Mouse (Mus musculus) kidney, postnatal 25 days (tissue): ENCODE measurements around the gene Trmt10c.
A peak's percentile ranks its signal among the peaks of the same experiment; 100 is the strongest.

Source experiments
- DNase-seq, 2 experiments: peaks; one replicate each; pipeline ENCODE4 v3.0.0; 2021; ENCODE audit warnings: mixed read lengths in 2 of 2

Trmt10c gene

GRCm38 (mm10) chr16:56038090-56038489 is 471 bp upstream of the Trmt10c start:
- no peak for DNase-seq

DNA sequence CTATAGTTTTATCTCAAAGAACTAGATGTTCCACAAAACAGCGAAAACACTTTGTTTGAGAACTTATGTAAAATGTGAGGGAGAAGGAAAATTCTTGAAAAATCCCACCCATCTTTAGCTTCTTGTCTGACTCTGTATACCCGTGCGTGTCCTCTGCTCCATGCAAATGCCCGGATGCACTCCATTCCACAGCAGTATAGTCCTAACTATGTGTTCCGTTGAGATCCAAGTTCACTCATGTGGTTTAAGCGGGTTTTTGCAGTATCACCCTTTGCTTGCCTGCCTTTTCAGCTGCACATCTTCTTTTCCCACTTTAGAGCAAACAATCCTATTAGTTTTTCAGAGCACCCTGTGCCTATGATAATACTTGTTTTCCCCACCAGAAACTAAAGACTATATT is 1.1 kb downstream of the Trmt10c start:
- DNase-seq = no peak

DNA sequence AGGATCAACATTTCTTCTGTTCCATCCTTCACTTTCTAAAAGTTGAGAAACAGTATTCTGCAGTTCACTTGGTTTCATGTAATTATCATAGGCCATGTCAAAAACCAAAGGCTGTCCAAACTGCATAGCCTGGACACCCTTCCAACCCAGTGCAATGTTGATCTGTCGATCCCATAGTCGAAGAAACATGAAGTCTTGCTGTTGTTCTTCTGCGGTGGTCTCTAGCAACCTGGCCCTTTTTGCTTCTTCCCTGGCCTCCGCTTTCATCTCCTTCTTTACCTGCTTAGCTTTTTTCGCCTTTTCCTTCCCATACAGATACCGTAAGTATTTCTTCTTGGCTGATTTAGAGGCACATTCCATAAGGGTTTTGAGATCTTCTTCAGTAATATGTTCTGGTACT is 3.1 kb downstream of the Trmt10c start:
- no peak for DNase-seq

DNA sequence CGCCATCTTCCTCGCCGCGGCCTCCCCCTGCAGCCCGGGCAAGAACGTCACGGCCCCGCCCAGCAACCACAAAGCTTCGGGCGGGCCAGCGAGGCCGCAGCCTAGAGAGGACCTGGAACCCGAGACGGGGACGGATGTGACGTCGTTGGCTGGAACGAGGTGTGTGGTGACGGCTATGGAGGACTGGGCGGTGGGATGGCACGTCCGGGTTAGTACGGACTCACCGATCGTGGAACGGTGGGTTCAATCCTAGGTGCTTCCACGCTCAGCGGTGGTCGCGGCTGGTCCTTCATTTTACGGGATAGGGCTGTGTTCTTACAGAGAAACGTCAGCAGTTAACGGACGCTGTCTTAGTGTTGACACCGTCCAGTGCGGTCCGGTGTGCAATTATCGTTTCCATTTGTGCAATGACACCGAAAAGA is 7.9 kb downstream of the Trmt10c start, which contains the start of gene Pcnp:
Gene Pcnp, minus strand, starts transcription at position 79 of the 422 bp plus-strand sequence.
- peak; percentile 98 to 99 for DNase-seq

GRCm38 (mm10) chr16:56028722-56029551 is 8.7 kb downstream of the Trmt10c start:
- peak; percentile 60 to 88 for DNase-seq

GRCm38 (mm10) chr16:56027854-56028629 is 9.6 kb downstream of the Trmt10c start:
- no peak for DNase-seq

DNA sequence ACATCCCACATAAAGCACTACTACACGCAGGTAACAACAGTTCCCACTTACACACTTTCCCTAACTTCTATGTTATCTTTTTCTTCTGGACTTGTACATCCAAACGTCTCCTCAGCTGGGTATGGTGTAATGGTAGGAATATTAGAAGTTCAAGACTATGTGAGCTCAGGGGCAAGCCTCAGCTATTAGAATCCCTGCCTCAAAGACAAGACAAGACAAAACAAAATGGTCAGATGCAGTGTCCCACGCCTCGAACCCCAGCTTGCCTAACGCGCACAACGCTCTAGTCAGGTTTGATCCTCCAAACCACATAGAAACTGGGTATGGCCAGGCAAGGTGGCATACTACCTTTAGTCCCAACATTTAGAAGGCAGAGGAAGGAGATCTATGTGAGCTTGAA is 18.0 kb downstream of the Trmt10c start:
- no peak for DNase-seq

- no peak for DNase-seq
Measured at GRCm38 (mm10) chr16:56014076-56014475, 23.5 kb downstream of the Trmt10c start.

- DNase-seq = no peak
Measured at GRCm38 (mm10) chr16:56012789-56013743, 24.6 kb downstream of the Trmt10c start.

- no peak for DNase-seq
Measured at GRCm38 (mm10) chr16:56008862-56009261, 28.8 kb downstream of the Trmt10c start.

DNA sequence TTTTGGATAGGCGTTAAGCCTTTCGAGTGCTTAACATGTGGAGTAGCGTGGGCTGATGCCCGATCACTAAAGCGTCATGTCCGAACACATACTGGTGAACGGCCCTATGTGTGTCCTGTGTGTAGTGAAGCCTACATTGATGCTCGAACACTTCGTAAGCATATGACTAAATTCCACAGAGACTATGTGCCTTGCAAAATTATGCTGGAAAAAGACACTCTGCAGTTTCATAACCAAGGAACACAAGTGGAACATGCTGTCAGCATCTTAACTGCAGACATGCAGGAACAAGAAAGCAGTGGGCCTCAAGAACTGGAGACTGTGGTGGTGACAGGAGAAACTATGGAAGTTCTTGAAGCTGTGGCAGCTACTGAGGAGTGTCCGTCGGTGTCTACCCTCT is 30.8 kb downstream of the Trmt10c start:
- DNase-seq = no peak

DNA sequence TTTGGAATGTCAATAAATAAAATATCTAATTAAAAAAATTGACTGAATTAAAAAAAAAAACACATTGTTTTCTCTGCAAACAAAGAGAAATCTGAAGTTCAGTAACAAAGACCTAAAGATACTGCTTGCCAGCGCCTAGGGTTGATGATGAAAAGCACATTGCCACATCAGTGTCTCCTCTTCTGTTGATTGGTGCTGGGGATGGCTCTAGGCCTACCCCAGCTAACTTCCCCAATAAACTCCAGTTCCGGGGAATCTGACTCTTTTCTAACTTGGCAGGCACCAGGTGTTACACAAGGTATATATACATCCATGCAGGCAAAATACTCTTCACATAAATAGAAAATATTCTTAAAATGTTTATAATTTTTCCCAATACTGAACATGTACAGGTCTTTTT is 43.4 kb downstream of the Trmt10c start:
- no peak for DNase-seq

GRCm38 (mm10) chr16:55990311-55990710 is 47.3 kb downstream of the Trmt10c start:
- DNase-seq = no peak

DNA sequence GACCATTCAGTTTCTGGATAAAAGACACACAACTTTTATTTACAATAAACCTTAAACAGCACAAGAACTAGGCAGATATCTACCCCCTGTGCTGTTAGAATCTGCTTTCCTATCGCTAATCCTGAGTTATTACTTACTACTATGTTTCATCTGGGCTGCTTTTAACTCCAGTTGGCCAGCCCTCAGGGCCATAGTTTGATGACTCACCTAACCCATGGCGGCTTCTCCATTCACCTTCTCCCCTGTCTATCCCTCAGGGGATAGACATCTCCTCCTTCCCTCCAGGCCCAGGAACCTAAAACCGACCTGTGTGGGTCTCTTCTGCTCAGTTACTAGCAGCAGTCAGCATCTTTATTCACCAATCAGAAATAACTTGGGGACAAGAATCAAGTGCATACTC is 51.6 kb downstream of the Trmt10c start:
- no peak for DNase-seq
